Mouse (Mus musculus) embryo, embryonic 10 days (tissue): ENCODE data around the gene Runx2.
A peak's percentile ranks its signal among the peaks of the same experiment; 100 is the strongest.

Source experiments
- DNase-seq: peaks from one replicate; pipeline ENCODE4 v3.0.0-alpha.2; 2015; ENCODE audit warnings: low spot score

The Runx2 gene

DNA sequence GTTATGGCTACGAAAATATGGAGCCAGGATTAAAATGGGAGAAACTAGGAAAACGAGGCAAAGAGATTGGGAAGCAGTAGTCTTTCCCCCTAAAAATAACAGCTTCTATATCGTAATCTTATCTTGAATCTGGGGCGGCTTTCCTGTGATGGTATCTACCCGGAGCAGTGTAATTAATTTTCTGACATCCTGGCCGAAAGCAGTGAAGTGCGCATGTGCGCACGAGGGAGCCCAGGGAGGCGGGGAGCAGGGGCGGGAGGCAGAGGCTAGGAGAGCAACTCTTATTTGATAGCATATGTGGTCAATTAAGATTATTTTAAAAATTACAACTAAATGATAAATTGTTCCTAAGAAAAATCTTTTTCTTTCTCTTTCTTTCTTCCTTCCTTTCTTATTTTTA lies 195.9 kb downstream of the Runx2 start:
- DNase-seq: peak; percentile 38

DNA sequence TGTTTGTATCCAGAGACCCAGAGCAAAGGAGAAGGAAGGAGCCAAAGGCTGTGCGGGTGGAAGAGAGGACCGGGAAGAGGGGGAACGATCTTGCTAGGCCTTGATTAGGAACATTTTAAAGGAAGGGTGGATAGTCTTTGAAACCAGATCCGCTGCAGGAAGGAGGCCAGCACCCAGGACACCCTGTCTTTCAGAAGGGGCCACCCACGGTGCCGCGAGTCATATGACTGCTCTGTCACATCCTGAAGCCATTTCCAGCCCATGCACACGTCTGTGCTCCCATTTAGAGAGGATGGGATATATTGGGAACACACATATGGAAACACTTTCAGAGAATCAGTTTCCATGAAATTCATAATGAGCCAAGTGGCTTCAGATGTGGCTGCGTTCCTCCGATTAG lies 196.4 kb downstream of the Runx2 start:
- peak; percentile 67 for DNase-seq

DNA sequence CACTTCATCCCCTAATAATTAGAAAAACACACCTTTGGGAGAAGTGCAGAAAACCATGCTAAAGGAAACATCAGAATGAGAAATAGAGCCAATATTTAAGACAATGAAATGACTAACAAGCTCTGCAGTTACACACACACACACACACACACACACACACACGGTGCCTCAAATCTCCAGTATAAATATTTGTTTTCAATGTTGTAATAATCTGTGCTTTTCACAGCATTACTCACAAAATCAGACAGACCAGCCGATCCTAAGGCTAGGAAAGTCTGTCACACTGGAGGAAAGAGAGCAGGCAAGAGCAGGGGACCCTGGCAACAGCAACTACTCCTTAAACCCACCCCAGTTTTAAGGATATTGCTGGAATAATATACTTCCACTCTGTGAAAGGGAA lies 196.9 kb downstream of the Runx2 start:
- DNase-seq: no peak

DNA sequence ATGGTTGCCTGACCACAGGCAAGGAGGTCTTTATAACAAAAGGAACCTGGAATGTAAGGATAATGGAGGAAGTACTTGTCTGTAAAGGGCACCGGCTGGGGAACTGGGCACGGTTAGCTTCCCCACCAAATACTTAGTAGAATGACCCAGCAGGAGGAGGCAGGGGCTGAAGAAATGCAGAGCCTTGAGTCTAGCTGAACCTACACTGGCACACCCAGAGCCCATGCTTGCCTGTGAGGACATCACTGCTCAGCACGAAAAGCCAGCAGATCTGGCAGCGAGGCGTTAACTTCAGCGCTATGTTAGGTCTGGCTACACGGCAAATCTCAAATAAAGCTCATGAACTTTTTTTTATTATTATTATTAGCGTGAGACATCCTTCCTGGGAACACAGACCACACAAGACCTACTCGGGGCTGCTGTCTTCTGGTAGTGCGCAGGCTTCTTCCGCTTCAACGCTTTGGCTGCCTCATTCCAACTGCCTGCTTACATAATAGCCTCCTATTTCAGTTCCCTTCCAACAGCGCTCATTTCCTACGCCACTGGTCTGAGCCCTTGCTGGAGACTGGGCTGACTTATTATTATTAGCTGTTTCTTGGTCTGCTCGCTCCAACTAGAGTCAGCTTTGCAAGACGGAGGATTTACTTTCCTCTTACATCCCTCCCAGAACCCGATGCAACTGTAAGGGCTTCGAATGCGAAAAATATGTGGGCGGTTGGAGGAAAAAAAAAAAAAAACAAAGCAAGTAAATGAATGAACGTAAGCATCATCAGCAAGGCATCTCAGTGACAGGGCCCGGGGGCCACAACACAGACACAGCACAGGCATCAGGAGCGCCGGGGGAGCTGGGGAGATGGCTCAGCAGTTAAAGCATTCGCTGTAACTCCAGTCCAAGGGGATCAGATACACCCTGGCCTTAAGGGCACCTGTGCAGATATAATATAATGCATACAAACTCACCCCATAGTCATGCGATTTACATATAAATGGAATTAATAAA lies 200.6 kb downstream of the Runx2 start:
- peak; percentile 36 for DNase-seq

DNA sequence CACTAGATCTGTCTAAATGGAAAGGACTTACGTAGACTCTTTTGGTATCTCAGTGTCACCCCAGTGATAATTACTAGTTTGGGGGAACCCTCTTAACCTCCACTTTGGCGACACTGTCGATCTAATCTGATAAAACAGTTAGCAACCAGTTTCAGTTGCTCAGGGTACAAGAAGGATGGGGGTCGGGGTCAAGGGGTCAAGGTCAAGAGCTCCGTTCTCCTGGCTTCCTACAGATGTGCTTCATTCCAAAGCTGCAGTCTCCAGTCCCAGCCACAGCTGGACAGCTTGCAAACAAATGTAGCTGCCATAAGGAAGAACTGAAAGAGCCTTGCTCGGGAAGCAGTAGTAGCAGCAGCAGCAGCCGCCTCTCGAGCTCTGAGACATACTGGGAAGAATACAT lies 202.0 kb downstream of the Runx2 start:
- peak; percentile 35 for DNase-seq

DNA sequence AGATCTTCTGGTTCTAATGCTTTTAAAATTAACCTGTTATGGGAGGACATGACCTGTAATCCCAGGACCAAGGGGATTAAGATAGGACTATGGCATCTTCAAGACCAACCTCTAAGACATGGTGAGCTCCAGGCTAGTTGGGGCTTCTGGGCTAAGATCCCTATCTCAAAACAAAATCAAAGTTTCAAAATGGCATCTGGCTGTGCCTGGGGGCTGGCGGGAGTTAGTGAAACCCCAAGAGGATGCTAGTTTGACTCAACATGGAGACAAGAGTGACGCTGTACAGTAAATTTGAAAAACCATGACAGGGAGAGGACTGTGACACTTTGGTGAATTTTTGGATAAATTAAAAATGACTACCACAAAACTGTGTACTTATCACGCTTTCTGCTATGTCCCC lies 202.6 kb downstream of the Runx2 start:
- no peak for DNase-seq

DNA sequence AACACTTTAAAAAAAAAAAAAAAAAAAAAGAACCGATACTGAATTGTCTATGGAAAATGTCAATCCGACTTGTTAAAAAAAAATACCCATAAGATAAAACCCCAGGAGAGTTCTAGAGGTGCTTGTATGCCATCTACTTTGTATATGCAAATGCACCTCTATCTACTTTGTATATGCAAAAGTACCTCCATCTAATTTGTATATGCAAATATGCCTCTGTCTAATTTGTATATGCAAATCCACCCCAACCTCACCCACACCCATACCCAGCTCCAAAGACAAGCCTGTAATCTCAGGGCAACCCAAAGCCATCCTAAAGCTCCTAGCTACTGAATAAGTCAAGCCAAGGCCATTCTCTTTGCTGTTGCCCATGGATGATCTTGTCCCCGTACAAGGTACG lies 203.1 kb downstream of the Runx2 start:
- no peak for DNase-seq

DNA sequence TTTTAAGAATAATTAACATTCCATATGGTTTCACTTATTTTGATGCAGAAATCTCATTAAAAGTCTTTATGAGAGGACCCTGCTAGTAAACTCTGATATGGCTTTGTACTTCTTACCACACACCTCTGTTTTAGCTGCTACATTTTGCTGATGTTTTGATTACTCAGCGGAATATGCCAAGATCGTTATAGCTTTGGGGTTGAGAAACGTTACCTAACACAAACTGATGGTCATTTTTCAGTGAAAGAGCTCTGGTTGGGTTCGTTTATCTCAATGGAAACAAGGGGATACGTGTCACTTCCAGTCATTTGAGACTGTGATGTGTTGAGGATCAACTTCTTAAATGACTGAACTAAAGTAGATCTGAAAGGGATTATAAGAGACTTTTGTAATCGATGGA lies 203.8 kb downstream of the Runx2 start:
- DNase-seq: no peak

DNA sequence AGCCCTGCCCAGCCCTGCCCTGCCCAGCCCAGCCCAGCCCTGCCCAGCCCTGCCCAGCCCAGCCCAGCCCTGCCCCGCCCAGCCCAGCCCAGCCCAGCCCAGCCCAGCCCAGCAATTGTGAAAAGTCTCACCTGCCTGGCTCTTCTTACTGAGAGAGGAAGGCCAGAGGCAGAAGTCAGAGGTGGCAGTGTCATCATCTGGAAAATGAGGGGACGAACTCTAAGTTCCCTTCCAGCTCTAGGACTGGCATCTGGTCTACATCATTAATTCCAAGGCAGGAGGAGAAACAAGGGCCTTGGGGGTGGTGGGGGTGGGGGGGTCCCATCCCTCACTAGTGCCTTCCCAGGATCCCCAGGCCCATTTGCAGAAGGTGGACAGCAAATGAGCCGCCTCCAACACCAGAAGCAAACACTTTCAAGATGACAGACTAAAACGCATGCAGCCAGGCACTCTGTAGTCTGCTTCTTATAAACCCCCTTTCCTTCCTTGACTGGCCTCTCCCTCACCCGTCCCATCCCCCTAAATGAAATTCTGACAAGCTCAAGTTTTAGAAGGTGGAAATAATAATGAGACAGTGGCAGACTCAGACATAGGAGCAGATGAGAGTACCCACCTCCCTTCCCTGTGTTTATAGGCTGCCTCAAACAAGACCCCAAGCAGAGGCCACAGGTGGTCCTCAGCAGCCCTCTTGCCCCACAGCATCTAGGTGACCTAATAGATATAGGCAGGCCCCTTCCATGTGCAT lies 204.5 kb downstream of the Runx2 start:
- no peak for DNase-seq

DNA sequence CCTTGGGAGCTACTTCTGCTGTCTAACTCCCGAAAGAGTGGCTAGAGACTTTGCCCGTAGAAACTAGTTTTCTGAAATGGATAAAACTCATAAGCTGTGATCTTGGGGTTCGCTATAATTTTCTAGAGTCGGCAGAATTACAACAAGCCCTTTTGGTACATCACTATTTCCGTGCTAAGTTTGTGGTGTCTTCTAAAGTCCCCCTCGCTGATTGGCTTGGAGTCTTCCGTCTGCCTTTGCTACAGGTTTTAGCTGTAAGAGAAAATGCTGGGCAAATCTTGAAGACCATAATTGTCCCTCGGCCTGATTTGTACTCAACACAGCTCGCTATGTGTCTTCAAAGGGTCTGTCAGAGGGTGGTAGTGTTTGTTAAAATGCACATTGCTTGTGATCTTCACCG lies 205.2 kb downstream of the Runx2 start:
- no peak for DNase-seq

DNA sequence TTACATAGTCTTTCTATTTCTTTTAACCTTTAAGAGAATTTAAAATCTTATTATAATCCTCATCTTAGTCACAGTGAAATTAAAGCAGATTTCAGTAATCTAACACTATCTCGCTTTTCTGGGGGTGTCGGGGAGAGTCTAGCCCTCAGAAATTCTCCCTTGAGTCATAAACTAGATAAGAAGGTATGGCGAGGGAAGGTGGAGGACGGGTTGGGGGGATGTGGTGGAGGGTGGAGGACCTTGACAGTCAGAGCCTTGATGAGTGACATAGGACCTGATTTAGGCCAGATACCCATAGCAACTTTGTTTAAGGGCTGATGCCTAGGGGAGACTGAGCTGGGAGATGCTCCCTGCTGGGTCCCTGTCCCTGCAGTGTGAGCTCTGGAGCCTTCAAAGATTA lies 205.7 kb downstream of the Runx2 start:
- no peak for DNase-seq

DNA sequence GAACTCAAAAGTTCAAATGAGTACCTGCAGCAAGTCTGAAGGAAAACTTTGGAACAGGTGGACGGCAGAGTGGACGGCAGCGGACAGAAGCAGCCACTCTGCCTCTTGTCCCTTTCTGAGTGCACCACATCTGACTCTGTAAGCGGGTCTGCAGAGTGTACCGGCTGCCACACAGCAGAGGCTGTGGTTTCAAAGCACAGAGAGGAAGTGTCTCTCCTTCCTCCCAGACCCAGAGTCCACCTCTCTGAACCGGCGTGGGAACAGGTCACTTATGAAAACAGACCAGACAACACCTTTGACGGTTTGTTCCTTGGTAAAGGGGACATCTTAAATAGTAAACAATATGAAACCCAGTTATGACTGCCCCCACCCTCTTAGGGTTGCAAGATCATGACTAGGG lies 207.2 kb downstream of the Runx2 start:
- DNase-seq: no peak

DNA sequence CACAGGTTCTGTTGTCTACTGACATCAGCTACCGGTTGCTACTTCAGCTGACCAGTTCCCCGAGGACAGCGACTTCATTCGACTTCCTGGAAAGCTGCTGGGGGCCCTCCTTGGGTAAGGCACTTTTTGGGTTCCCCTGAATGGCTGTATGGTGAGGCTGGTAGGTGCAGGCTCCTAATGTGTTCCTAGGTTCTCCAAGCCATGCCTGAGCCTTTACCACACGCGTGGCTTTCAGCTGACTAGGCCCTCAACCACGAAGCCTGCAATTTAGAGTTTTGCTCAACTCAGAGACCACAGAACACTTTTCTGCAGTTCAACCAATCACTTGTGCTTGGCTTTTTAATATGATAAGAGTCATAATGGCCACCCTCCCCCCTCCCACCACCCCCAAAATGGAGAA lies 208.4 kb downstream of the Runx2 start:
- no peak for DNase-seq

DNA sequence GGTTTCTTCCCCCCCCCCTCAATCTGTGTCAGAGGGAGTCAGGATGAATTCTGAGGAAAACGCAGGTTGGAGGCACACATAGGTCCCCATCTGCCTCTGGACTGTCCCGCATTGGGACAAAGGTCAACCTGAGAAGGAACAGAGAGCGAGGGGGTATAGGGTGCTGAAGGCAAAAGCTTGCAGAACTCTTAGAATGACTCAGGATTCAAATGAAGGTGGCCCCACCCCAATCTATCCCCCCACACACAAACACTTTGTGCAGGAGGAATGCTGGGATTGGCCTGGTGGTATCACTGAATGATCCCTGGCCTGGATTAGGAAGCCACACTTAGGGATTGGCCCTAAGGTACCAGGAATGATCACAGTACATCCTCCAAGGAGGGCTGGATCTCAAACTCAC lies 208.8 kb downstream of the Runx2 start:
- DNase-seq: no peak

DNA sequence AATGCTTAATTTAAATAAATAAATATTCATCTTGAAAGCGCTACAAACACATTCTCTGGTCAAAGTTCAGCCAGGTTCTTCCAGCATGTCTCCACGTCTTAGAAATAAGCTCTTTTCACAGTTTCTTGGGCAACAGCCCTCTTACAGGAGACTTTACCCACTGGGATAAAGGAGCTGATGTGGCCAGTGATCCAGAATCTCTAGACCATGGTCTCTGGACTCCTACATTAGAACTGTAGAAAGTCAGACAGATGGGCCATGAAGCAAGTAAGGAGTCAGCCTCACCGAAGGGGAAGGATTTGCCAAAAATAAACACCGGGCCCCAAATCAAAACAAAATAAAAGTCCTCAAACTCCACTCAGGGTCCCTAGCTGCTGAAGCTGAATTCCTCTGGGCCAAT lies 211.4 kb downstream of the Runx2 start:
- no peak for DNase-seq

DNA sequence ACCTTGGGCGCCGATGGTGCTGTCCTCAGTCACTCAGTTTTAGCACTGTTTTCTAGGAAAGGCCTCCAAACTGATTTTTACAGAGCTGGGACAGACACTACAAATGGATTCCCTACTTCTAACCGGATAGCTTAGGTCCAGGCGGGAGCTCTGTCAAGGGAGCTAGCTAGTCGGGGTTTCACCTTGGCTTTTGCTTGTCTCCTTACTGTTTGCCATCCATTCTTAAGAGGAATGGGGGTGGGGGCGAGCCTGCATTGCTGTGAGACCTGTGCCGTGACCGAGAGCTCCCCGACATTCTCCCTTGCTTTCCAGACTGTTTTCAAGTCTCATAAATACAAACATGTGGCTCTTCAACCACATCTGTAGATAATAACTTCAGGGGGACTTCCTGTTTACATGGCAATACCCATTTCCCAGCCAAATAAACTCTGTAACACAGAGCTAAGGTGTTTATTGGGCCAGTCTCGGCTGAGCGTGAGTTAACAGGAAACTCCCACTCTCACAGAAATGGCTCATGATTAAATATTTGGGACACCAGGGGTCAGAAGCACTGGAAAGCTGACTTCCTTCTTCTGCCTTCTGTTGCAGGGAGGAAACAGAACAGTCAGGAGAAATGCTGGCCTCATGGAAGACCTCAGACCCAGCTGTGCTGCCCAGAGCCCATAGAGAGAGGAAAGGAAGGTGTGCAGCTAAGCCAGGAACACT lies 213.1 kb downstream of the Runx2 start:
- DNase-seq: no peak

DNA sequence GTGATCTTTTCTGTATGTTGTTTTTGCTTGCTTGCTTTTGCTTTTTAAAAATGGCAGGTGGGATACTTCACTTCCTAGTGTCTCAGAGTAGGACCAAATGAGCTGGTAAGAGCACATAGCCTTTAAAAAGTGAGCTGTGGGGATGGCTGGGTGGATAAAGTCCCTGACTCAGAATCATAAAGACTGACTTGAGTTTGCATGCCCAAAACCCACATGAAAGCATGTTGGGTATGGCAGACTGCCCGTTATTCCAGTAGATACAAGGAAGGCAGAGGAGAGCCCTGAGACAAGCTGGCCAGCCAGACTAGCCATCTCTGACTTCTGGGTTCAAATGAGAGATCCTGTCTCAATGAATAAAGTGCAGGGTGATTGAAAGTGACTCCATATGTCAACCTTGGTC lies 214.7 kb downstream of the Runx2 start:
- no peak for DNase-seq

DNA sequence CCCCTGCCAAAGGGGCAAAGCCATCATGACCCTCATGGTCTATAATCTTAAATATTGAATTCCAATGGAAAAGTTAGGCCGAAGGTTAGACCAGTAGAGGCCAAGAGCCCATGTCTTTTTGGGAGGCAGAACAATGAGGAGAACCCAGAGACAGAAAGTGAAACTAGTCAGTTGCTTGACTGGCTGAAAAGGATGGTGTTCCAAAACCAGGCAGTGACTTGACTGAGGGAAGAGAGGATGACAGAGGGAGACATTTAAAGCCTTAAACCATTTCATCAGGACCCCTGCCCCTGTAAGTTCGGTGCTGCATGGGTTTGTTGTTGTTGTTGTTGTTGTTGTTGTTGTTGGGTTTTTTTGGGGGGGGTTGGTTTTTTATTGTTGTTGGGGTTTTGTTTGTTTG lies 215.5 kb downstream of the Runx2 start:
- no peak for DNase-seq

DNA sequence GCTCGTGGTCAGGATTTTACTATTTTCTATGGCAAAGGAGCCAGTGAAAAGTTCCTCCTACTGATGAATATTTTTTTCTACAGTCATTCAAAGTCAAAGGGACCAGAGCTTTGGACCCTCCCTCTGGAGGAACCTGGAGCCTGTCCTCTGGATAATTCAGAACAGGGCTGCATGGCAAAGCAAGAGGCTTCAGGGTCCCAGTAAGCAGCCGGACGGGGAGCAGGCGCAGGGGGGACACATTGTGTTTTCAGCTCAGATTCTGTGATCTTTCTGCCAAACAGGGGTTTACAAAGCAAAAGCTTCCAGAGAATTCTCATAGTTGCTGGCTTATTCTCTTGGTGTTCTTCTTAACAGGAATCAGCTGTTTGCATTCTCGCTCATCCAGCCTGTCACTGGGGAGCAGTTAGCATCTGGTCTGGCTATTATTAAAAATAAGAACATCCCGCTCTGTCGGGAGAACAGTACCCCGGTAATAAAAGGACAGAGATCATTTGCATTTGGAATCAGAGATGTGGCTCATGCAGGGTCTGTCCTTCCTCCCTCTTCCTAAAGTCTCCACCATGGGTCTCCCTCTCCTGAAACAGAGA lies 216.6 kb downstream of the Runx2 start:
- no peak for DNase-seq

DNA sequence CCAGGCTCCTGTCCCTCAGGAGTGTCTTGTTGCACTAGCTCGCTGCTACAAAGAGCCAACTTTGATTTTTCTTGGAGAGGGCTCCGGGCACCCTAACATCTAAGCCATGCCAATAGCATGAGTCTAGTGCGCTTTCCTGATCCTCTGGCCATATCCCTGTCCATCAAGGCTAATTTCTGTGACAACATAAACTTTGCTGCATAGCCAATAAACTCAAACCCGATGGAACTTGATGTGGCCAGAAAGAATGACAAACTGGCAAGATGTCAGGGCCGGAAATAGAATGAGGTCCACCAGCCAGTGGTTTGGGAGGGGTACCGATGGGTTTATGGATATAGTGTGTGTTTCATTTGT lies 221.9 kb downstream of the Runx2 start:
- DNase-seq: no peak

DNA sequence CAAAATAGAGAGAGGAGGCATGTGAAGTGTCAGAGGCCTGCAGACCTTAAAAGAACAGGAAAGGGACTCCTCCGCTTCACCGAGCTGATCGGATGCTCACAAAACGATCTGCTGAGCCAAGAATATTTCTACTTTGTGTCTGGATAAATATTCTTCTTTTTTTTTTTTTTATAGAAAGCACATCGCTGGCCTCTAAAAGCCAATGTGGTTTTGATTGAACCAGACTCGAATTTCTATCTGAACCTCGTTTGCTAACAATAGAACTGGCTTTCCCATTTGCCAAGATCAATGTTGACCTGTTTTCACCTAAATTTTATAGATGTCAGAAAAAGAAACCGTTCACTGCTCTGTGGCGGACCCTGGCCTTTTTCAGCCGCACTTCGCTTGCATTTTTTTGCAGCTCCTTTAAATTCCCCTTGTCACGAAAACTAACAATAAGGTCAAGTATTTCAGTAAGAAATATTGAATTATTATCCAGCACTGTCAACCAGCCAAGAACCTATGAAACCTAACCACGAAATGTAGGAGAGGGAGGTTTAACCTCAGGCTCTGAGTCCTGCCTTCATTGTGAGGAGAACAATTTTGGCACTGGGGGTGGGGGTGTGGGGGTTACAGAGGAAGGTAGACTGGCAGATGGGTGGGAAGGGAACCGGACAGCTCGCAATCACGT lies 222.4 kb downstream of the Runx2 start:
- no peak for DNase-seq

DNA sequence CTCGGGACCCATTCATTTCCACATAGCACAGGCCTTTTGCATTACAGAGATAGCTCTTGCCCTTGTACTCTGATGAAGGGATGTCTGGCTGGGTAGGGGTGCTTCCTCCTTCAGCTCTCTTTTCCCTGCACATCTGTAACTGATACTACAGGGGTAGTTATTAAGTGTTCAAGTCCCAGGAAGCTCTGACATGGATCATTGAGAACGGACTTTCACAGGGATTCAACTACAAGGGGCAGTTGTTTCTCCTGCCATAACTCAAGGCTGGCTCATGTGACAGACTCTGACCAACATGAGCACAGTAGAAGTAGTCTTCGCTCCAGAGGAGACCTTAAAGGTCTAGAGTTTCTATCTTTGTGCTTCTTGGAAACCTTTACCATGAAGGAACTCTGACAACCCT lies 226.1 kb downstream of the Runx2 start:
- no peak for DNase-seq
